In the genomic region with DNA sequence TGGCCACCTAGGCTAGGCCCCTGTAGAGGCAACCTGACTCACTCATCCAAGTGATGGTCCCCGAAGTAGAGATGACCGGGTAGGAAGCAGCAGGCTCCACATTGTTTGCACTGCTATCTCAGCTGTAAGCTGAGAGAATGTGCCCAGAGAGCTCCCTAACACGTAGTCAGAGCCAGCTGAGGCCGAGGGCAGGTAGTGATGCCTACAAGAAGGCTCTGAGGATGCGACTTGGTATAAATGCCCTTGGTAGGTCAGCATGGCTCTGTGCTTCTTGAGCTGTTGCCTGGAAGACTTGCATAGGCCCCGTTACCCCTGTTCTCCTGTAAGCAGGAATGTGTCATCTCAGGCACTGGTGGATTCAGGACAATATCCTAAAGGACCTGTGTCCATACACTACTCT, we compare ENCODE assay signal across 18 mouse cellular contexts. TPM values are rescaled to one million over a fixed set of nuclear protein-coding genes. Genes with fewer than 3 reads are reported as not detected.
DNase-seq lines count a peak whose midpoint lies in the region; ATAC-seq and TF ChIP-seq lines count a peak whose summit lies in the region.
"Had no signal": no experiment of that assay in that cellular context is flagged by ENCODE, and none has a peak within 500 bp of the region (broad histone marks: within the 10 kb centered on the region; RNA-seq: fewer than 3 reads in every experiment).

No protein-coding gene starts in this region.

- peaks cover 56% of the 10 kb centered on the region for H3K36me3 ChIP-seq in liver, embryonic 13.5 days
- peaks cover 51% of the 10 kb centered on the region for H3K36me3 ChIP-seq in liver, postnatal 0 days (replicated peaks; ENCODE audit: insufficient read depth, low read length)

- TF ChIP-seq CTCF in liver, postnatal 0 days (IDR thresholded peaks at IDR 0.05; ENCODE audit: low read depth), result no peak

- no peaks in the 10 kb centered on the region for H3K9me3 ChIP-seq in liver, embryonic 13.5 days (replicated peaks)
- H3K9me3 ChIP-seq in liver, postnatal 0 days (ENCODE audit: low read length), result no peaks in the 10 kb centered on the region
- H3K9me3 ChIP-seq: forebrain, embryonic 10.5 days; forebrain, embryonic 13.5 days; heart, embryonic 10.5 days; heart, embryonic 15.5 days had no signal

- no peak for TF ChIP-seq EP300 in liver, postnatal 0 days (IDR thresholded peaks at IDR 0.05; ENCODE audit: low read depth)

- H3K27ac ChIP-seq in liver, embryonic 13.5 days, result peak overlapping the region; percentile 45; the same call in 1 of the 2 replicates
- no peak overlapping the region for H3K27ac ChIP-seq in liver, postnatal 0 days (ENCODE audit: low read depth)
- H3K27ac ChIP-seq: forebrain, embryonic 10.5 days; forebrain, embryonic 13.5 days; heart, adult 2 months; heart, embryonic 15.5 days; hindbrain, embryonic 14.5 days; hindbrain, postnatal 0 days had no signal

- H3K4me2 ChIP-seq in liver, embryonic 13.5 days, result no peak overlapping the region
- no peak overlapping the region for H3K4me2 ChIP-seq in liver, postnatal 0 days (ENCODE audit: low read depth, low read length)

- DNase-seq in heart, adult 11 months, result peak; percentile 86
- no peak for DNase-seq in heart, postnatal 10 days
- DNase-seq in liver, embryonic 13.5 days, result no peak
- DNase-seq in liver, postnatal 0 days, result no peak
- DNase-seq in urinary bladder, adult 2 months (ENCODE audit: low spot score), result peak; percentile 17
- no peak for DNase-seq in urinary bladder, postnatal 10 days (ENCODE audit: low spot score)
- DNase-seq: cerebellum, adult 18-20 months; gastrocnemius, postnatal 25 days; heart, postnatal 14 days had no signal

- no peak overlapping the region for H3K4me3 ChIP-seq in liver, embryonic 13.5 days (replicated peaks)
- no peak overlapping the region for H3K4me3 ChIP-seq in liver, postnatal 0 days (ENCODE audit: low read depth, low read length)
- H3K4me3 ChIP-seq: forebrain, embryonic 10.5 days; forebrain, embryonic 13.5 days; heart, adult 2 months; heart, embryonic 10.5 days; heart, embryonic 15.5 days had no signal

- ATAC-seq in liver, embryonic 13.5 days (ENCODE audit: low read depth), result no peak
- no peak for ATAC-seq in liver, postnatal 0 days
- ATAC-seq: CD4-positive, CD25-positive, alpha-beta regulatory T cell, adult 4 months; inflammation-experienced regulatory T-cells, adult 6 months had no signal

- 92% methylated on average over 6 of the region's 6 CpGs for whole genome bisulfite sequencing in liver, embryonic 13.5 days (ENCODE audit: insufficient replicate concordance)
- WGBS in liver, postnatal 0 days (ENCODE audit: insufficient replicate concordance), result 90% methylated on average over 6 of the region's 6 CpGs

- intact Hi-C loops in heart, postnatal 10 days (cut with DNase I), result no loop called here

- H3K27me3 ChIP-seq in liver, embryonic 13.5 days, result no peaks in the 10 kb centered on the region
- H3K27me3 ChIP-seq in liver, postnatal 0 days (ENCODE audit: insufficient read depth, low read length), result no peaks in the 10 kb centered on the region
- H3K27me3 ChIP-seq: forebrain, embryonic 13.5 days; heart, embryonic 15.5 days had no signal

- H3K4me1 ChIP-seq in liver, embryonic 13.5 days (replicated peaks), result peaks cover 14% of the 10 kb centered on the region
- H3K4me1 ChIP-seq in liver, postnatal 0 days (ENCODE audit: insufficient read depth), result peaks cover 8% of the 10 kb centered on the region

- no peak overlapping the region for H3K9ac ChIP-seq in liver, embryonic 13.5 days
- H3K9ac ChIP-seq in liver, postnatal 0 days (replicated peaks), result no peak overlapping the region
- H3K9ac ChIP-seq: forebrain, embryonic 13.5 days; heart, embryonic 15.5 days had no signal

RNA-seq across cellular contexts. Expression of gene Map2k3, which starts 21.2 kb away (rescaled TPM):
- total RNA-seq in heart, postnatal 10 days (2021), result 10 to 100 TPM; 56.2 to 57.1 TPM
- polyA plus RNA-seq in liver, embryonic 13.5 days (2015; fragmentation: Nextera tagmentation; extraction: Ambion mirVana), result 157 and 164 TPM in 2 replicates
- 61.7 and 66.5 TPM in 2 replicates for polyA plus RNA-seq in liver, postnatal 0 days (2015; fragmentation: Nextera tagmentation; extraction: Ambion mirVana)
- 44.0 and 46.6 TPM in 2 replicates for polyA plus RNA-seq in urinary bladder, adult 2 months (2012; rRNA removed)

RNA-seq across cellular contexts. Expression of gene Natd1, which starts 38.4 kb away (rescaled TPM):
- total RNA-seq in heart, postnatal 10 days (2021), result 10 to 100 TPM; 18.1 to 24.2 TPM
- polyA plus RNA-seq in liver, embryonic 13.5 days (2015; fragmentation: Nextera tagmentation; extraction: Ambion mirVana), result 8.6 and 10.5 TPM in 2 replicates
- 6.0 and 6.2 TPM in 2 replicates for polyA plus RNA-seq in liver, postnatal 0 days (2015; fragmentation: Nextera tagmentation; extraction: Ambion mirVana)
- polyA plus RNA-seq in urinary bladder, adult 2 months (2012; rRNA removed), result 23.2 and 24.0 TPM in 2 replicates

Comparison
In these comparisons a context has a peak if more than half of its experiments do, and no peak if none do; other contexts are left out.
1. DNase-seq: peak in heart, adult 11 months (single experiment) and urinary bladder, adult 2 months (single experiment); none in heart, postnatal 10 days (0 of 2), liver, embryonic 13.5 days (single experiment), liver, postnatal 0 days (single experiment) and urinary bladder, postnatal 10 days (single experiment).